Comparison of ENCODE assay signal across 8 mouse cellular contexts in the genomic region with DNA sequence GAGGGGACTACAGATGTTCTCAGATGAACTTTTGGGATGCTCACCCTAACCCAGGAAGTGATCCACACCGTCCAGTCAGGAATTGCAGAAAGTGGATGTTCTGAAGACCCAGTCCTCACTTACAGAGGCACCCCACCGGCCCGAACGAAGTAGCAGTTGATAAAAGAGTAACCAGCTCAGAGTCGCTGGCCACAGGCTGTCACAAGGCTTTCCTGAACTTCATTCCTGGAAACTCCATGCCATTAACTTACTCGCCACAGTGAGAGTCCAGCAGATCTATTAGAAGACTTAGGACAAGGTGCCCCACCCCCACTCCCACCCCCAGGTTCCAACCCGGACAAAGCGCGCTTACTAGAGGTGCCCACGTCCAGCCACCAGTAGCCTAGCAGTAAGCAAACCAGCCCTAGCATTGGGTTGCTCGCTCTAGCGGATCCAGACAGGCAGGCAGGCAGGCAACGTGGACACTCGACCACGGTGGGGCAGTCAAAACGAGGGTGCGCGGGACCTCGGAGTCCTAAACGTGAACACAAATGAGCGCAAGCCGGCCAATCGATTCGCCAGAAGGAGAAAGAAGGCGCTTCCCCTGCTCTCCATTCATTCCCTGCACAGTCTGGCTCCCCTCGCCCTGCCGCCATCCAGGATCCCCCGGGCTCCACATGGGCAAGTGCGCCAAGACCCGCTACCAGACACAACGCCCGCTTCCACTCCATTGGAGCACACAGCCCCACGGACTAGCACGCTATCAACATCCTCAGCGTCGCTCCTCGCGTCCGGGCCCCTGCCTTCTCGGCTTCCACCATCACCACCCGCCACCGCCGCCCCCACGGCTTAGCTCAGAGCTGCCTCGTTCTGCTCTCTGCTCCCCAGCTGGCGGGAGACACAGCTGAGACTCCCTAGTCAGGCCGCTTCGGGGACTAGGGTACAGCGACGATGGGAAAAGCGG. TPM values are rescaled to one million over a fixed set of nuclear protein-coding genes. Genes with fewer than 3 reads are reported as not detected.
DNase-seq lines count a peak whose midpoint lies in the region; ATAC-seq and TF ChIP-seq lines count a peak whose summit lies in the region.

No protein-coding gene starts in this region.

- ATAC-seq in forebrain, embryonic 16.5 days, result peak; percentile 70
- peak; percentile 58; the same call in 1 of the 2 replicates for ATAC-seq in lung, embryonic 15.5 days (ENCODE audit: borderline replicate concordance, extremely low read depth, low FRiP score, low TSS enrichment)

- no peak for TF ChIP-seq POLR2A in olfactory bulb, adult 2 months (IDR thresholded peaks at IDR 0.05; ENCODE audit: insufficient read depth, low read depth, low read length)
- no peak; the same call in 1 of the 2 replicates for TF ChIP-seq POLR2A in thymus, adult 2 months (IDR thresholded peaks at IDR 0.05; ENCODE audit: control insufficient read depth, extremely low read depth, insufficient read depth, low read length, poor library complexity)

- WGBS in forebrain, embryonic 16.5 days, result 2% methylated on average over 51 of the region's 51 CpGs
- 2% methylated on average over 51 of the region's 51 CpGs for WGBS in lung, embryonic 15.5 days
- 4% methylated on average over 51 of the region's 51 CpGs for WGBS in olfactory bulb, adult 2 months
- WGBS in thymus, adult 2 months, result 6% methylated on average over 51 of the region's 51 CpGs

- peak overlapping the region; percentile 78 for H3K9ac ChIP-seq in ES-E14 (ENCODE audit: insufficient read depth, low read depth, low read length, poor library complexity, severe bottlenecking)
- peak overlapping the region; percentile 91 for H3K9ac ChIP-seq in forebrain, embryonic 16.5 days (replicated peaks; ENCODE audit: low read depth, low read length)
- H3K9ac ChIP-seq in lung, embryonic 15.5 days, result peak overlapping the region; percentile 79

- in situ Hi-C loops in ES-E14 (cut with MboI; ENCODE audit: low sequenced_read_pairs in 2 of 2, unreplicated experiment in 2 of 2), result no loop called here

- H3K9me3 ChIP-seq in ES-E14 (ENCODE audit: control insufficient read depth, insufficient read depth, low read depth, low read length), result no peaks in the 10 kb centered on the region
- no peaks in the 10 kb centered on the region for H3K9me3 ChIP-seq in forebrain, embryonic 16.5 days (ENCODE audit: control insufficient read depth, low read length)
- no peaks in the 10 kb centered on the region for H3K9me3 ChIP-seq in lung, embryonic 15.5 days

- DNase-seq in ES-E14 (ENCODE audit: low read depth, low spot score), result peak; percentile 30
- peak; percentile 79 to 86 for DNase-seq in cerebellum, adult 18-20 months
- peak; percentile 65 to 72 for DNase-seq in heart, postnatal 36 days
- DNase-seq in layer of hippocampus, adult 2 months (ENCODE audit: low spot score in 2 of 2), result peak; percentile 60 to 72
- DNase-seq in thymus, adult 2 months, result peak; percentile 74

- no peaks in the 10 kb centered on the region for H3K36me3 ChIP-seq in ES-E14 (ENCODE audit: control insufficient read depth, insufficient read depth, low read length, poor library complexity, severe bottlenecking)
- no peaks in the 10 kb centered on the region for H3K36me3 ChIP-seq in forebrain, embryonic 16.5 days (ENCODE audit: control insufficient read depth, insufficient read depth)
- H3K36me3 ChIP-seq in lung, embryonic 15.5 days, result no peaks in the 10 kb centered on the region
- H3K36me3 ChIP-seq in thymus, adult 2 months (ENCODE audit: control insufficient read depth, insufficient read depth, low read length), result no peaks in the 10 kb centered on the region

- H3K4me1 ChIP-seq in ES-E14 (ENCODE audit: control insufficient read depth in 2 of 2, insufficient read depth in 2 of 2, low read length in 2 of 2, poor library complexity in 1 of 2), result peaks cover 0 to 6% of the 10 kb centered on the region in 2 experiments; a peak in 1 of 4 replicates
- peaks cover 22% of the 10 kb centered on the region for H3K4me1 ChIP-seq in forebrain, embryonic 16.5 days (replicated peaks; ENCODE audit: control insufficient read depth, insufficient read depth, low read length)
- H3K4me1 ChIP-seq in lung, embryonic 15.5 days, result peaks cover 54% of the 10 kb centered on the region
- 0 out of 2 replicates have a peak, but pooled peaks cover 15% of the 10 kb centered on the region for H3K4me1 ChIP-seq in olfactory bulb, adult 2 months (ENCODE audit: control insufficient read depth, insufficient read depth, low read length)
- H3K4me1 ChIP-seq in thymus, adult 2 months (replicated peaks; ENCODE audit: control insufficient read depth, insufficient read depth, low read length), result peaks cover 21% of the 10 kb centered on the region

- peak; percentile 60 for TF ChIP-seq CTCF in layer of hippocampus, adult 2 months (conservative IDR thresholded peaks at IDR 0.05)
- TF ChIP-seq CTCF in olfactory bulb, adult 2 months (IDR thresholded peaks at IDR 0.05; ENCODE audit: insufficient read depth, low read depth, low read length), result peak; percentile 28; the same call in 1 of the 2 replicates
- TF ChIP-seq CTCF in thymus, adult 2 months (IDR thresholded peaks at IDR 0.05; ENCODE audit: borderline replicate concordance, control insufficient read depth, extremely low read depth, insufficient read depth, low read length, poor library complexity), result no peak

- no peak overlapping the region for H3K27ac ChIP-seq in ES-E14 (ENCODE audit: insufficient read depth, low read depth, low read length, poor library complexity, severe bottlenecking)
- peak overlapping the region; percentile 90 for H3K27ac ChIP-seq in forebrain, embryonic 16.5 days (ENCODE audit: low read length)
- H3K27ac ChIP-seq in layer of hippocampus, adult 2 months, result peak overlapping the region; percentile 96
- H3K27ac ChIP-seq in lung, embryonic 15.5 days, result peak overlapping the region; percentile 87
- 0 out of 2 replicates have a peak overlapping the region, but pooled peaks have one; percentile 18 for H3K27ac ChIP-seq in olfactory bulb, adult 2 months (ENCODE audit: insufficient read depth, low read depth, low read length)
- no peak overlapping the region for H3K27ac ChIP-seq in thymus, adult 2 months (ENCODE audit: control insufficient read depth, insufficient read depth, low read length)

- H3K4me2 ChIP-seq in forebrain, embryonic 16.5 days (ENCODE audit: low read length), result peak overlapping the region; percentile 95
- H3K4me2 ChIP-seq in lung, embryonic 15.5 days, result peak overlapping the region; percentile 88

- peak overlapping the region; percentile 70 to 88 for H3K4me3 ChIP-seq in ES-E14 (ENCODE audit: insufficient read depth in 1 of 2, low read depth in 1 of 2, low read length in 2 of 2, poor library complexity in 1 of 2, severe bottlenecking in 1 of 2)
- H3K4me3 ChIP-seq in forebrain, embryonic 16.5 days (replicated peaks; ENCODE audit: low read length), result peak overlapping the region; percentile 86
- H3K4me3 ChIP-seq in layer of hippocampus, adult 2 months, result peak overlapping the region; percentile 84
- peak overlapping the region; percentile 91 for H3K4me3 ChIP-seq in lung, embryonic 15.5 days
- H3K4me3 ChIP-seq in olfactory bulb, adult 2 months (ENCODE audit: insufficient read depth, low read depth, low read length), result peak overlapping the region; percentile 72
- H3K4me3 ChIP-seq in thymus, adult 2 months (ENCODE audit: control insufficient read depth, insufficient read depth, low read length), result peak overlapping the region; percentile 71

- intact Hi-C loops in heart, postnatal 36 days (cut with DNase I), result loop anchor here (1.0 to 5.0 kb wide), 5 partner anchors 69 to 235 kb away; no protein-coding TSS in a partner anchor

- no peaks in the 10 kb centered on the region for H3K27me3 ChIP-seq in forebrain, embryonic 16.5 days (replicated peaks; ENCODE audit: control insufficient read depth, insufficient read depth, low read length)
- no peaks in the 10 kb centered on the region for H3K27me3 ChIP-seq in lung, embryonic 15.5 days
- H3K27me3 ChIP-seq in thymus, adult 2 months (ENCODE audit: control insufficient read depth, insufficient read depth, low read length), result no peaks in the 10 kb centered on the region

TF ChIP-seq in ES-E14, 5 proteins besides CTCF, POLR2A, EP300 and RAD21:
- TF ChIP-seq ZNF384 (IDR thresholded peaks at IDR 0.05; ENCODE audit: low read depth, low read length) (no peak), CHD2 (IDR thresholded peaks at IDR 0.05; ENCODE audit: low read depth, low read length) (peak; percentile 50)

RNA-seq across cellular contexts. Expression of a gene that starts 1.6 kb away (rescaled TPM):
- 6.1 and 8.4 TPM in 2 replicates for total RNA-seq in ES-E14 (2012; rRNA removed)
- polyA plus RNA-seq in forebrain, embryonic 16.5 days (2015; fragmentation: Nextera tagmentation; extraction: Ambion mirVana), result 22.8 and 23.7 TPM in 2 replicates
- 1 to 10 TPM; 8.3 to 9.2 TPM for total RNA-seq in heart, postnatal 36 days (2021)
- total RNA-seq in layer of hippocampus, adult 2 months (2021), result 10 to 100 TPM; 50.7 to 53.3 TPM
- polyA plus RNA-seq in lung, embryonic 15.5 days (2015; fragmentation: Nextera tagmentation; extraction: Ambion mirVana), result 17.8 and 20.3 TPM in 2 replicates
- not detected in 2 replicates for polyA plus RNA-seq in olfactory bulb, adult 2 months (2012; ENCODE audit: insufficient read depth, insufficient read length, low replicate concordance, missing spikeins)
- 7.4 and 8.9 TPM in 2 replicates for polyA plus RNA-seq in thymus, adult 2 months (2012; rRNA removed)

Comparison
In these comparisons a context has a peak if more than half of its experiments do, and no peak if none do; other contexts are left out.
1. DNase-seq: peak in every context shown above with its lines; median percentile 82 in cerebellum, adult 18-20 months; 74 in thymus, adult 2 months; 68 in heart, postnatal 36 days; 66 in layer of hippocampus, adult 2 months; 30 in ES-E14.
2. H3K27ac ChIP-seq: peak in forebrain, embryonic 16.5 days (single experiment), layer of hippocampus, adult 2 months (single experiment), lung, embryonic 15.5 days (single experiment) and olfactory bulb, adult 2 months (single experiment); none in ES-E14 (single experiment) and thymus, adult 2 months (single experiment).
3. Peak in every context shown above with its lines, with median percentiles within 50 percentile points of each other: H3K4me3 ChIP-seq and H3K9ac ChIP-seq.